ENCODE assay signal across 9 mouse cellular contexts in the genomic region with DNA sequence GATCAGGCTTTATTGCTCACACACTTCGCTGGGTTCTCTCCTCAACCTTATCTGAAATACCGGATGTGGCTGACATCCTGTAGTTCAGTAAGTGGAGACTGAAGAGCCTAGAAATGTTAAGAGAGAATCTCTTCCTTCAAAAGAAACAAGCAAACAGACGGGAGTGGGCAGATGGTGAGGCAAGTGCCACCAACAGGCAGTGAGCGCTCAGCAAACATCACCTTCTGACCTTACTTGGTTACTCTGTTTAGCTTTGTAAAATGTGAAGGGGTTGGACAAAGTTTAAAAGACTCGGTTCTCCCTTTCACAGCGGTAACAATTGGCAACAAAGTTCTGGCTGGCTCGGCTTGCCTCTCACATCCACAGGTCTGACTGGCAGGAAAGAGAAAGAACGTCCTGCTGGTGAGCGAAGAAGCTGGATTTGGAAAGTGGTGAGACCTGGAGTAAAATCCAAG. TPM values are rescaled to one million over a fixed set of nuclear protein-coding genes. Genes with fewer than 3 reads are reported as not detected.
DNase-seq lines count a peak whose midpoint lies in the region; ATAC-seq and TF ChIP-seq lines count a peak whose summit lies in the region.
"Had no signal": no experiment of that assay in that cellular context is flagged by ENCODE, and none has a peak within 500 bp of the region (broad histone marks: within the 10 kb centered on the region; RNA-seq: fewer than 3 reads in every experiment).

No protein-coding gene starts in this region.

- 15% methylated on average over 9 of the region's 9 CpGs for WGBS in heart, embryonic 15.5 days
- WGBS in lung, embryonic 14.5 days = 7% methylated on average over 9 of the region's 9 CpGs

- peak; percentile 8 to 9 for DNase-seq in kidney, adult 8-10 months
- DNase-seq in kidney, postnatal 4 days = no peak
- peak; percentile 54 for DNase-seq in lung, embryonic 14.5 days
- peak; percentile 42 to 46 for DNase-seq in thymus, postnatal 10 days (ENCODE audit: low spot score in 2 of 2)
- no peak for DNase-seq in left cerebral cortex, postnatal 10 days (ENCODE audit: extremely low spot score in 1 of 2, low spot score in 2 of 2)
- DNase-seq in frontal cortex, postnatal 36 days (ENCODE audit: low spot score in 2 of 2) = no peak
- no peak for DNase-seq in cerebellum, postnatal 36 days

- no peaks in the 10 kb centered on the region for H3K9me3 ChIP-seq in heart, embryonic 15.5 days (replicated peaks)
- H3K9me3 ChIP-seq in lung, embryonic 14.5 days (ENCODE audit: low read depth, low read length) = no peaks in the 10 kb centered on the region

- H3K4me2 ChIP-seq in heart, embryonic 15.5 days = peak overlapping the region; percentile 41
- H3K4me2 ChIP-seq in lung, embryonic 14.5 days = peak overlapping the region; percentile 13; the same call in 1 of the 2 replicates

- no peak for ATAC-seq in heart, embryonic 15.5 days (replicated peaks; ENCODE audit: insufficient number of reproducible peaks, insufficient read depth, low FRiP score, low read depth)
- ATAC-seq in lung, embryonic 14.5 days (ENCODE audit: insufficient read depth) = peak; percentile 52

- no peaks in the 10 kb centered on the region for H3K27me3 ChIP-seq in heart, embryonic 15.5 days
- H3K27me3 ChIP-seq in lung, embryonic 14.5 days (ENCODE audit: insufficient read depth, low read length) = no peaks in the 10 kb centered on the region

- H3K4me3 ChIP-seq in heart, embryonic 15.5 days = no peak overlapping the region
- no peak overlapping the region for H3K4me3 ChIP-seq in lung, embryonic 14.5 days (ENCODE audit: low read depth, low read length)

- intact Hi-C loops in left cerebral cortex, postnatal 10 days (cut with DNase I) = no loop called here

- TF ChIP-seq CTCF in lung, embryonic 14.5 days (IDR thresholded peaks at IDR 0.05; ENCODE audit: low read depth) = no peak

- H3K27ac ChIP-seq in heart, embryonic 15.5 days = peak overlapping the region; percentile 75
- H3K27ac ChIP-seq in lung, embryonic 14.5 days (ENCODE audit: low read depth) = peak overlapping the region; percentile 48; the same call in 1 of the 2 replicates

- no peaks in the 10 kb centered on the region for H3K36me3 ChIP-seq in heart, embryonic 15.5 days
- no peaks in the 10 kb centered on the region for H3K36me3 ChIP-seq in lung, embryonic 14.5 days (ENCODE audit: insufficient read depth)

- H3K4me1 ChIP-seq in heart, embryonic 15.5 days (replicated peaks) = peaks cover 13% of the 10 kb centered on the region
- H3K4me1 ChIP-seq in lung, embryonic 14.5 days (ENCODE audit: insufficient read depth) = no peaks in the 10 kb centered on the region; the same call in 1 of the 2 replicates

- H3K9ac ChIP-seq in heart, embryonic 15.5 days = no peak overlapping the region
- H3K9ac ChIP-seq in lung, embryonic 14.5 days = no peak overlapping the region

RNA-seq across cellular contexts. Expression of a gene that starts 8.0 kb away (rescaled TPM):
- polyA plus RNA-seq in heart, embryonic 15.5 days (2015; fragmentation: Nextera tagmentation; extraction: Ambion mirVana) = 0.22 TPM in 1 of 2 replicates, not detected in the other
- polyA plus RNA-seq in lung, embryonic 14.5 days (2014; fragmentation: Nextera tagmentation; extraction: Ambion mirVana) = not detected in 2 replicates
- total RNA-seq in left cerebral cortex, postnatal 10 days (2021) = not detected
- polyA plus RNA-seq: gonadal fat pad, adult 2 months had no signal

RNA-seq across cellular contexts. Expression of a gene that starts 51.4 kb away (rescaled TPM):
- 0.48 and 3.0 TPM in 2 replicates for polyA plus RNA-seq in heart, embryonic 15.5 days (2015; fragmentation: Nextera tagmentation; extraction: Ambion mirVana)
- polyA plus RNA-seq in lung, embryonic 14.5 days (2014; fragmentation: Nextera tagmentation; extraction: Ambion mirVana) = 0.18 and 0.25 TPM in 2 replicates
- total RNA-seq in left cerebral cortex, postnatal 10 days (2021) = under 1 TPM; 0.51 to 0.99 TPM

RNA-seq across cellular contexts. Expression of a gene that starts 51.5 kb away (rescaled TPM):
- polyA plus RNA-seq in heart, embryonic 15.5 days (2015; fragmentation: Nextera tagmentation; extraction: Ambion mirVana) = 49.2 and 68.9 TPM in 2 replicates
- 40.6 and 47.4 TPM in 2 replicates for polyA plus RNA-seq in lung, embryonic 14.5 days (2014; fragmentation: Nextera tagmentation; extraction: Ambion mirVana)
- total RNA-seq in left cerebral cortex, postnatal 10 days (2021) = 10 to 100 TPM; 28.5 to 29.1 TPM

Comparison
In these comparisons a context has a peak if more than half of its experiments do, and no peak if none do; other contexts are left out.
1. DNase-seq: peak in kidney, adult 8-10 months (2 of 2), lung, embryonic 14.5 days (single experiment) and thymus, postnatal 10 days (2 of 2); none in kidney, postnatal 4 days (0 of 2), left cerebral cortex, postnatal 10 days (0 of 2), frontal cortex, postnatal 36 days (0 of 2) and cerebellum, postnatal 36 days (0 of 2).